Mouse (Mus musculus) CH12.LX (cell line): ENCODE measurements around the gene Grb10. TPM values are rescaled to one million over a fixed set of nuclear protein-coding genes. Genes with fewer than 3 reads are reported as not detected.

ENCODE experiments used
- DNase-seq: peaks from one replicate; pipeline ENCODE4 v3.0.0-alpha.2; 2013; ENCODE audit errors: extremely low read depth
- H3K27ac ChIP-seq: 2 replicates; pipeline ENCODE4 v1.5.1; 2012; ENCODE audit warnings: low read depth, mild to moderate bottlenecking, control low read depth, moderate library complexity; ENCODE audit not compliant: insufficient read depth
- H3K27me3 ChIP-seq: replicated peaks from 2 replicates; pipeline ENCODE3; 2012; ENCODE audit warnings: inconsistent platforms
- H3K36me3 ChIP-seq, 2 experiments: replicated peaks in 1 of 2; 2 replicates each; pipeline versions ENCODE3 to v1.6.1; 2012; ENCODE audit warnings: inconsistent platforms in 1 of 2, low read length in 1 of 2, mild to moderate bottlenecking in 1 of 2, mixed read lengths in 1 of 2, moderate library complexity in 1 of 2; ENCODE audit not compliant: control insufficient read depth in 1 of 2, insufficient read depth in 1 of 2
- H3K4me1 ChIP-seq, 2 experiments: 2 replicates each; pipeline ENCODE4 v1.6.1; 2012; ENCODE audit warnings: inconsistent platforms in 1 of 2, moderate library complexity in 1 of 2; ENCODE audit not compliant: insufficient read depth in 2 of 2, control insufficient read depth in 1 of 2
- H3K4me2 ChIP-seq: 2 replicates; pipeline ENCODE4 v1.6.1; 2012; ENCODE audit warnings: low read depth, mild to moderate bottlenecking, control low read depth; ENCODE audit not compliant: poor library complexity, insufficient read depth, severe bottlenecking
- H3K4me3 ChIP-seq, 3 experiments: fragments of 150-350 bp in 1 of 3; sonication (generic) in 1 of 3; replicated peaks in 1 of 3; 2 replicates each; pipeline versions ENCODE3 to v1.5.1; 2011 to 2012; ENCODE audit warnings: low read depth in 2 of 3, low read length in 2 of 3, mild to moderate bottlenecking in 2 of 3, moderate library complexity in 2 of 3, control low read depth in 1 of 3, improper control_type of control experiment in 1 of 3, inconsistent platforms in 1 of 3, mixed read lengths in 1 of 3; ENCODE audit not compliant: poor library complexity in 1 of 3
- H3K79me2 ChIP-seq: replicated peaks from 2 replicates; pipeline ENCODE4 v1.6.1; 2012; ENCODE audit warnings: mild to moderate bottlenecking, moderate library complexity; ENCODE audit not compliant: control insufficient read depth, poor library complexity, insufficient read depth, severe bottlenecking; ENCODE audit errors: extremely low read depth
- H3K9ac ChIP-seq: 2 replicates; pipeline ENCODE4 v1.6.1; 2012; ENCODE audit warnings: low read depth, mild to moderate bottlenecking, control low read depth, moderate library complexity; ENCODE audit not compliant: insufficient read depth
- H3K9me3 ChIP-seq: replicated peaks from 2 replicates; pipeline ENCODE3; 2012; ENCODE audit warnings: low read length, inconsistent platforms, mixed read lengths
- BHLHE40 ChIP-seq: IDR thresholded peaks from 2 replicates; pipeline ENCODE4 v1.6.1; 2011; ENCODE audit warnings: mild to moderate bottlenecking, low read depth, low read length, improper control_type of control experiment
- CHD1 ChIP-seq: IDR thresholded peaks from 2 replicates; pipeline ENCODE4 v1.6.1; 2012; ENCODE audit warnings: low read depth, low read length, improper control_type of control experiment, inconsistent platforms
- CHD2 ChIP-seq: IDR thresholded peaks from 2 replicates; pipeline ENCODE4 v1.6.1; 2011; ENCODE audit warnings: low read length, improper control_type of control experiment
- CTCF ChIP-seq, 2 experiments: IDR thresholded peaks in 1 of 2; conservative IDR thresholded peaks in 1 of 2; 2 replicates each; pipeline ENCODE4 v1.5.1; 2011 to 2012; ENCODE audit warnings: low read depth in 2 of 2, low read length in 2 of 2, improper control_type of control experiment in 1 of 2, inconsistent platforms in 1 of 2, mild to moderate bottlenecking in 1 of 2, moderate library complexity in 1 of 2
- E2F4 ChIP-seq: IDR thresholded peaks from 2 replicates; pipeline ENCODE4 v1.6.1; 2011; ENCODE audit warnings: low read depth, low read length, improper control_type of control experiment; ENCODE audit not compliant: insufficient replicate concordance
- ELF1 ChIP-seq: IDR thresholded peaks from 2 replicates; pipeline ENCODE4 v1.6.1; 2014; ENCODE audit warnings: low read depth, mild to moderate bottlenecking, inconsistent platforms, low read length, improper control_type of control experiment
- EP300 ChIP-seq: IDR thresholded peaks from 2 replicates; pipeline ENCODE4 v1.6.1; 2011; ENCODE audit warnings: low read length, improper control_type of control experiment
- ETS1 ChIP-seq: conservative IDR thresholded peaks from 2 replicates; pipeline ENCODE4 v1.6.1; 2012; ENCODE audit warnings: low read depth, mild to moderate bottlenecking, inconsistent platforms, low read length, improper control_type of control experiment, moderate library complexity
- GABPA ChIP-seq: IDR thresholded peaks from 2 replicates; pipeline ENCODE4 v1.6.1; 2012; ENCODE audit warnings: low read depth, low read length, improper control_type of control experiment, inconsistent platforms; ENCODE audit not compliant: insufficient replicate concordance
- HCFC1 ChIP-seq: IDR thresholded peaks from 2 replicates; pipeline ENCODE4 v1.6.1; 2012; ENCODE audit warnings: low read depth, mild to moderate bottlenecking, inconsistent platforms, low read length, improper control_type of control experiment
- MXI1 ChIP-seq: IDR thresholded peaks from 2 replicates; pipeline ENCODE4 v1.6.1; 2011; ENCODE audit warnings: mild to moderate bottlenecking, low read depth, low read length, improper control_type of control experiment
- MYC ChIP-seq: IDR thresholded peaks from 2 replicates; pipeline ENCODE4 v1.6.1; 2011; ENCODE audit warnings: low read depth, mild to moderate bottlenecking, improper control_type of control experiment, low read length
- NELFE ChIP-seq: IDR thresholded peaks from 2 replicates; pipeline ENCODE4 v1.6.1; 2011; ENCODE audit warnings: low read depth, low read length, improper control_type of control experiment
- NRF1 ChIP-seq: IDR thresholded peaks from 2 replicates; pipeline ENCODE4 v1.6.1; 2014; ENCODE audit warnings: low read depth, mild to moderate bottlenecking, inconsistent platforms, low read length, improper control_type of control experiment, moderate library complexity
- PAX5 ChIP-seq: IDR thresholded peaks from 2 replicates; pipeline ENCODE4 v1.6.1; 2012; ENCODE audit warnings: low read length, inconsistent platforms, mixed read lengths
- POLR2A ChIP-seq: IDR thresholded peaks from 2 replicates; pipeline ENCODE4 v1.6.1; 2011; ENCODE audit warnings: low read depth, mild to moderate bottlenecking, improper control_type of control experiment, low read length
- POLR2AphosphoS2 ChIP-seq: IDR thresholded peaks from 2 replicates; pipeline ENCODE4 v1.6.1; 2011; ENCODE audit warnings: low read depth, low read length, improper control_type of control experiment
- RCOR1 ChIP-seq: conservative IDR thresholded peaks from 2 replicates; pipeline ENCODE4 v1.6.1; 2012; ENCODE audit warnings: low read depth, mild to moderate bottlenecking, inconsistent platforms, low read length, improper control_type of control experiment
- SIN3A ChIP-seq: IDR thresholded peaks from 2 replicates; pipeline ENCODE4 v1.6.1; 2012; ENCODE audit warnings: low read length, improper control_type of control experiment, inconsistent platforms
- SMC3 ChIP-seq: IDR thresholded peaks from 2 replicates; pipeline ENCODE4 v1.6.1; 2011; ENCODE audit warnings: low read depth, low read length, improper control_type of control experiment
- TBP ChIP-seq: conservative IDR thresholded peaks from 2 replicates; pipeline ENCODE4 v1.6.1; 2011; ENCODE audit warnings: low read depth, low read length, improper control_type of control experiment
- TCF12 ChIP-seq: IDR thresholded peaks from 2 replicates; pipeline ENCODE4 v1.6.1; 2014; ENCODE audit warnings: low read depth, mild to moderate bottlenecking, inconsistent platforms, low read length, improper control_type of control experiment
- UBTF ChIP-seq: IDR thresholded peaks from 2 replicates; pipeline ENCODE4 v1.6.1; 2012; ENCODE audit warnings: low read depth, mild to moderate bottlenecking, inconsistent platforms, low read length, improper control_type of control experiment, moderate library complexity
- USF1 ChIP-seq: IDR thresholded peaks from 2 replicates; pipeline ENCODE4 v1.6.1; 2014; ENCODE audit warnings: low read depth, mild to moderate bottlenecking, inconsistent platforms, low read length, improper control_type of control experiment
- ZC3H11A ChIP-seq: IDR thresholded peaks from 2 replicates; pipeline ENCODE4 v1.6.1; 2012; ENCODE audit warnings: low read depth, mild to moderate bottlenecking, inconsistent platforms, low read length, improper control_type of control experiment
- ZKSCAN1 ChIP-seq: IDR thresholded peaks from 2 replicates; pipeline ENCODE4 v1.6.1; 2012; ENCODE audit warnings: low read depth, inconsistent platforms, low read length, improper control_type of control experiment, borderline replicate concordance
- ZNF384 ChIP-seq: IDR thresholded peaks from 2 replicates; pipeline ENCODE4 v1.6.1; 2012; ENCODE audit warnings: low read depth, low read length, improper control_type of control experiment, inconsistent platforms
- dilution Hi-C: fragments of 300-500 bp; cut with MboI; formaldehyde crosslinking; loops from 2 replicates; pipeline ENCODE4 v1.14.3; 2020; ENCODE audit warnings: low sequenced_read_pairs; ENCODE audit not compliant: extremely low pct_unique_long_range_greater_than_20kb, extremely low pct_ligation_motif_present
- in situ Hi-C: fragments of 300-500 bp; cut with MboI; formaldehyde crosslinking; loops from 3 replicates; pipeline ENCODE4 v1.14.3; 2019; ENCODE audit warnings: low sequenced_read_pairs, low pct_ligation_motif_present, low pct_unique_long_range_greater_than_20kb, mixed read lengths
- polyA plus RNA-seq: library from polyadenylated mRNA; unstranded; fragments of >175 nt; gene quantifications from 2 replicates; pipeline ENCODE4 v1.2.1, GENCODE M21; 2012; ENCODE audit warnings: low read depth; ENCODE audit not compliant: insufficient read length
- total RNA-seq, 2 experiments: library from RNA; depleted of rRNA; stranded (reverse); fragments of 300-350 nt in 1 of 2; fragments of >200 nt in 1 of 2; gene quantifications; 2 replicates each; pipeline ENCODE4 v1.2.3; 2012 to 2014

Gene Grb10
- total and polyA plus RNA-seq, 3 experiments, result 38.4 to 189 (median 137) TPM

GRCm38 (mm10) chr11:11955783-11956182, 82.7 kb downstream of the Grb10 start (continued):
- TF ChIP-seq POLR2AphosphoS2 (no peak), TBP (peak; percentile 97), NRF1 (no peak; the same call in 1 of the 2 replicates)

DNA sequence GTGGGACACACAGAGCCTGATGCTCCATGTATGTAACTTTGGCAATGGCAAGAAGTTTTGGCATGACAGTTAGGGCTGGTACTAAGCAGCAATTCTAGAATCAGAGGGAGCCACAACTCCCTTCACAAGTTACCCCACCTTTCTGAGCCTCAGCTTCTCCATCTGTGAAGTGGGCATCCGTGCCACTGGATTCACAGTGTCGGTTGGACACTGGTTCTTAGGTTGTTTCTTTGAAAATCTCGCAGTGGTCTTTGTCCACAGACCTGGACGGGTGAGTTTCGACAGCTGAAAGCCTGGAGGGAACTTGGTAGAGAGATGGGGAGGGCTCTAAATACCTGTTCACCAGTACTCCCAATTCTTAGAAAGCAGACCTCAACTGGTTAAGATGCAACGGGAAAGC, 83.9 kb downstream of the Grb10 start:
- TF ChIP-seq UBTF (no peak), EP300 (no peak), ETS1 (no peak), BHLHE40 (no peak), GABPA (no peak), TBP (no peak), MYC (no peak), POLR2A (no peak), SMC3 (no peak), NELFE (no peak), CHD1 (no peak), POLR2AphosphoS2 (no peak), CHD2 (no peak), MXI1 (no peak), RCOR1 (no peak), HCFC1 (no peak), NRF1 (no peak), CTCF (conservative IDR thresholded peaks at IDR 0.05 in 1 of 2, IDR thresholded peaks at IDR 0.05 in 1 of 2; ENCODE audit: low read depth in 2 of 2, low read length in 2 of 2) (no peak), ZC3H11A (no peak), ELF1 (no peak)
- no peak for DNase-seq
- Histone ChIP-seq H3K9me3 (no peaks in the 10 kb centered on the region), H3K79me2 (no peaks in the 10 kb centered on the region), H3K4me2 (no peak overlapping the region), H3K4me3 (no peak overlapping the region), H3K4me1 (peaks cover 50 to 91% of the 10 kb centered on the region in 2 experiments), H3K27me3 (no peaks in the 10 kb centered on the region), H3K27ac (peak overlapping the region; percentile 61), H3K9ac (no peak overlapping the region), H3K36me3 (peaks cover 5 to 38% of the 10 kb centered on the region in 2 experiments)
- in situ Hi-C loops, result loop anchor here (25.0 kb wide), 1 partner anchor 267 kb away; the partner anchor contains the start of gene Ikzf1
- dilution Hi-C loops, result loop anchor here (25.0 kb wide), 1 partner anchor 142 kb away; the partner anchor contains the start of gene Fignl1

- peak overlapping the region; percentile 61 for H3K27ac ChIP-seq
- H3K4me1 ChIP-seq, result peaks cover 52 to 91% of the 10 kb centered on the region in 2 experiments
- no peak overlapping the region for H3K4me3 ChIP-seq
- no peak overlapping the region for H3K9ac ChIP-seq
- no peak overlapping the region for H3K4me2 ChIP-seq
- no peak for DNase-seq
- no peak for TF ChIP-seq E2F4
- 0 out of 2 replicates have a peak, but pooled peaks have one; percentile 13 for TF ChIP-seq HCFC1
- TF ChIP-seq NRF1, result no peak
- no peak for TF ChIP-seq USF1
- no peak for TF ChIP-seq UBTF
- TF ChIP-seq CHD2, result 0 out of 2 replicates have a peak, but pooled peaks have one; percentile 46
- no peak for TF ChIP-seq TCF12
- no peak for TF ChIP-seq PAX5
- TF ChIP-seq EP300, result 0 out of 2 replicates have a peak, but pooled peaks have one; percentile 29
- peak; percentile 38; the same call in 1 of the 2 replicates for TF ChIP-seq MXI1
- no peak for TF ChIP-seq SMC3
- 0 out of 2 replicates have a peak, but pooled peaks have one; percentile 17 for TF ChIP-seq NELFE
- no peak for TF ChIP-seq ZKSCAN1
- no peak for TF ChIP-seq ZNF384
- 0 out of 2 replicates have a peak, but pooled peaks have one; percentile 33 for TF ChIP-seq RCOR1
- TF ChIP-seq ETS1, result 0 out of 2 replicates have a peak, but pooled peaks have one; percentile 11
- 0 out of 2 replicates have a peak, but pooled peaks have one; percentile 25 for TF ChIP-seq SIN3A
- TF ChIP-seq, all 38 proteins: peak for 8
- Histone ChIP-seq H3K9me3 (no peaks in the 10 kb centered on the region), H3K36me3 (peaks cover 5 to 38% of the 10 kb centered on the region in 2 experiments), H3K27me3 (no peaks in the 10 kb centered on the region), H3K79me2 (no peaks in the 10 kb centered on the region)
- dilution Hi-C loops (loop anchor here (25.0 kb wide), 1 partner anchor 142 kb away; the partner anchor contains the start of gene Fignl1), in situ Hi-C loops (loop anchor here (25.0 kb wide), 1 partner anchor 267 kb away; the partner anchor contains the start of gene Ikzf1)
Observed at GRCm38 (mm10) chr11:11954115-11954438, 84.4 kb downstream of the Grb10 start.
